Mouse (Mus musculus) macrophage (primary cell): ENCODE data around the gene Mas1. TPM values are rescaled to one million over a fixed set of nuclear protein-coding genes. Genes with fewer than 3 reads are reported as not detected.
A peak's percentile ranks its signal among the peaks of the same experiment; 100 is the strongest.

Source experiments
- H3K27ac ChIP-seq: fragments of 350-480 bp; formaldehyde crosslinking; 2 replicates; pipeline ENCODE4 v1.9.0; 2021
- H3K36me3 ChIP-seq: fragments of 350-480 bp; formaldehyde crosslinking; 2 replicates; pipeline ENCODE4 v1.9.0; 2021; ENCODE audit errors: inconsistent target
- H3K4me3 ChIP-seq: fragments of 350-480 bp; formaldehyde crosslinking; 2 replicates; pipeline ENCODE4 v1.9.0; 2021; ENCODE audit errors: inconsistent target
- H3K79me2 ChIP-seq: fragments of 350-480 bp; formaldehyde crosslinking; 2 replicates; pipeline ENCODE4 v1.9.0; 2021; ENCODE audit errors: inconsistent target
- WGBS: methylation state at CpG from one replicate; pipeline ENCODE4 v1.1.7; 2026; ENCODE audit warnings: inconsistent platforms; ENCODE audit not compliant: missing documents; 5-methylcytosine and 5-hydroxymethylcytosine counted together
- polyA plus RNA-seq: library from polyadenylated mRNA; stranded (reverse); fragments of 250-400 nt; gene quantifications from 3 replicates; pipeline ENCODE4 v1.2.4, GENCODE M21; 2018; ENCODE audit warnings: inconsistent platforms

Gene Mas1
- polyA plus RNA-seq, 1 experiment from 2014 or later = not detected

GRCm38 (mm10) chr17:12792422-12793206 lies 75.3 kb downstream of the Mas1 start:
- H3K36me3 ChIP-seq = no peaks in the 10 kb centered on the region
- H3K27ac ChIP-seq = no peak overlapping the region
- H3K4me3 ChIP-seq = no peak overlapping the region
- WGBS = 78% methylated on average over 11 of the region's 11 CpGs
- no peaks in the 10 kb centered on the region for H3K79me2 ChIP-seq

GRCm38 (mm10) chr17:12791420-12791819 lies 76.5 kb downstream of the Mas1 start:
- H3K4me3 ChIP-seq = no peak overlapping the region
- H3K36me3 ChIP-seq = no peaks in the 10 kb centered on the region
- H3K27ac ChIP-seq = no peak overlapping the region
- WGBS = 57% methylated on average over 4 of the region's 4 CpGs
- no peaks in the 10 kb centered on the region for H3K79me2 ChIP-seq

GRCm38 (mm10) chr17:12791079-12791406 lies 76.9 kb downstream of the Mas1 start:
- Histone ChIP-seq H3K36me3 (no peaks in the 10 kb centered on the region), H3K4me3 (no peak overlapping the region), H3K27ac (0 out of 2 replicates have a peak overlapping the region, but pooled peaks have one; percentile 19), H3K79me2 (no peaks in the 10 kb centered on the region)
- WGBS = 93% methylated on average over 5 of the region's 5 CpGs

Other genes with a start within 250 kb of the Mas1 start
- not detected in 3 replicates for gene Slc22a1, start 192.3 kb downstream of the Mas1 start, polyA plus RNA-seq
- 44.5 to 77.5 TPM (median 67.5 TPM) in 3 replicates for gene Igf2r, start 98.5 kb downstream of the Mas1 start, polyA plus RNA-seq
- not detected in 3 replicates for gene Mrgprh, start 7.9 kb upstream of the Mas1 start, polyA plus RNA-seq
- gene Pnldc1, start 42.1 kb upstream of the Mas1 start, polyA plus RNA-seq = 0.09 to 0.41 TPM in 2 of 3 replicates, not detected in the other
- gene Tcp1, start 47.6 kb upstream of the Mas1 start, polyA plus RNA-seq = 108 to 202 TPM (median 164 TPM) in 3 replicates
- gene Mrpl18, start 48.2 kb upstream of the Mas1 start, polyA plus RNA-seq = 51.1 to 81.8 TPM (median 56.2 TPM) in 3 replicates
- 0.39 TPM in 1 of 3 replicates, not detected in the others for gene Acat3, start 72.5 kb upstream of the Mas1 start, polyA plus RNA-seq
- 7.0 to 21.1 TPM (median 15.6 TPM) in 3 replicates for gene Acat2, start 92.6 kb upstream of the Mas1 start, polyA plus RNA-seq
- gene Wtap, start 126.0 kb upstream of the Mas1 start, polyA plus RNA-seq = 87.5 to 118 TPM (median 87.8 TPM) in 3 replicates
- 43.6 to 99.3 TPM (median 89.5 TPM) in 3 replicates for gene Sod2, start 138.7 kb upstream of the Mas1 start, polyA plus RNA-seq
- 0.46 to 2.5 TPM (median 1.6 TPM) in 3 replicates for gene Gpr31b, start 184.2 kb upstream of the Mas1 start, polyA plus RNA-seq
- 0.30 to 0.32 TPM in 2 of 3 replicates, not detected in the other for gene Tcp10b, start 193.0 kb upstream of the Mas1 start, polyA plus RNA-seq